Mouse (Mus musculus) ES-E14 (cell line): ENCODE measurements around the gene Fabp3.

Experiments used
- CHD2 ChIP-seq: IDR thresholded peaks from 2 replicates; pipeline ENCODE4 v1.6.1; 2014; ENCODE audit warnings: mild to moderate bottlenecking, low read depth, low read length, inconsistent platforms
- HCFC1 ChIP-seq: IDR thresholded peaks from 2 replicates; pipeline ENCODE4 v1.6.1; 2012; ENCODE audit warnings: low read length, inconsistent platforms, borderline replicate concordance; ENCODE audit not compliant: insufficient read depth
- MAFK ChIP-seq: IDR thresholded peaks from 2 replicates; pipeline ENCODE4 v1.6.1; 2014; ENCODE audit warnings: mild to moderate bottlenecking, low read depth, low read length, inconsistent platforms; ENCODE audit not compliant: insufficient read depth
- ZNF384 ChIP-seq: IDR thresholded peaks from 2 replicates; pipeline ENCODE4 v1.6.1; 2012; ENCODE audit warnings: low read depth, low read length, inconsistent platforms

GRCm38 (mm10) chr4:130279105-130279504 is 29.3 kb upstream of the Fabp3 start, which contains the start of gene Serinc2:
- TF ChIP-seq ZNF384: no peak
- TF ChIP-seq CHD2: no peak
- TF ChIP-seq MAFK: no peak
- TF ChIP-seq HCFC1: no peak
